Mouse (Mus musculus): ENCODE data around the gene Mapk8ip1.

DNA sequence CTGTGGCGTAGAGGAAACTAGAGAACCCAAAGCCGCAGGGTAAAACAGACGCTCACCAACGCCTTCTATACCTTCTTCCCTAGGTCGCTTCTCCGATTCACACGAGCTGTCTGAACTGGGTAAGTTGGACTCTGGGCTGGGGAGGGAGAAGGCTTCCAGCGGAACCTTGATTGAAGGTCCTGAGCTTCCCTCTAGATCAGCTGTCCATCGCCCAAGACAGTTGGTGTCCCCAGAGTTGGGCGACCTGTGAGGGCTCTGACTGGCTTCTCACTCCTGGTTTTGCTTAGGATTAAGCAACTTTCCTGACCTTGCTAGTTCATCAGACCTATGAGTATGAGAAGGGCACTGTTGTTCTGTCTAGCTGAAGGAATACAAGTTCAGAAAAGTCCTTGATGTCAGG lies 25.3 kb downstream of the Mapk8ip1 start:
- TF ChIP-seq CTCF (IDR thresholded peaks at IDR 0.05; ENCODE audit: control insufficient read depth, insufficient read depth, low read length) = no peak
- TF ChIP-seq POLR2A (IDR thresholded peaks at IDR 0.05; ENCODE audit: borderline replicate concordance, control insufficient read depth, low read depth, low read length) = no peak

Measured in bone marrow, adult 2 months (tissue).